Mouse (Mus musculus): Measurements from ENCODE around the gene Ubqln5. TPM values are rescaled to one million over a fixed set of nuclear protein-coding genes. Genes with fewer than 3 reads are reported as not detected.

Gene Ubqln5
- polyA plus RNA-seq (2015; fragmentation: Nextera tagmentation; extraction: Ambion mirVana): not detected in 2 replicates

DNA sequence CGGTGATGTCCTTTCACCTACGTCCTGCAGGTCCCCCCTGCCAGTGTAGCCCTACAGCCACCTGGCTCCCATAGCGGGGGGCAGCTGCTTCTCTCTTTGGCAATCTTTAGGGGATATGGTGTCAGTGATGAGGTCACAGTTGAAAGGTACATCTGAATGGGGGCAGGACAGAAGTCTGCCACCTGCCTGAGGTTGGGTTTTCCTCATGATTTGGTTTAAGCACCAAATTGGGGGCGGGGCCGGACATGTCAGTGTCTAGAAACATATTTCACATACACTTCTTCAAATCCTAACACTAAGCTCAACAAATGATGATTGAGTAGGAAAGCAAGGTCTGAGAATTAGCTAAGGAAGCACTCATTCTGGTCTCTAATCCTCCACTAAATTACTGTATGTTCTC lies at the start of gene Ubqln5:
Gene Ubqln5, minus strand, starts transcription at position 101 of the 400 bp plus-strand sequence.
- no peaks in the 10 kb centered on the region for H3K36me3 ChIP-seq (ENCODE audit: control insufficient read depth, insufficient read depth, low read length)
- H3K9ac ChIP-seq (ENCODE audit: low read depth, low read length): no peak within 1 kb of the TSS
- H3K27me3 ChIP-seq (ENCODE audit: control insufficient read depth, insufficient read depth, low read depth, low read length): no peaks in the 10 kb centered on the region
- 90% methylated on average over 5 of the region's 5 CpGs for WGBS
- no peaks in the 10 kb centered on the region; the same call in 1 of the 2 replicates for H3K9me3 ChIP-seq (replicated peaks; ENCODE audit: control insufficient read depth, low read length, poor library complexity, severe bottlenecking)
- no peaks in the 10 kb centered on the region for H3K4me1 ChIP-seq (ENCODE audit: control insufficient read depth, insufficient read depth, low read length)
- no peak within 1 kb of the TSS for H3K27ac ChIP-seq (ENCODE audit: low read length)
- H3K4me3 ChIP-seq (ENCODE audit: low read depth, low read length): no peak within 1 kb of the TSS
- ATAC-seq: no peak
- H3K4me2 ChIP-seq (ENCODE audit: low read length): no peak within 1 kb of the TSS

DNA sequence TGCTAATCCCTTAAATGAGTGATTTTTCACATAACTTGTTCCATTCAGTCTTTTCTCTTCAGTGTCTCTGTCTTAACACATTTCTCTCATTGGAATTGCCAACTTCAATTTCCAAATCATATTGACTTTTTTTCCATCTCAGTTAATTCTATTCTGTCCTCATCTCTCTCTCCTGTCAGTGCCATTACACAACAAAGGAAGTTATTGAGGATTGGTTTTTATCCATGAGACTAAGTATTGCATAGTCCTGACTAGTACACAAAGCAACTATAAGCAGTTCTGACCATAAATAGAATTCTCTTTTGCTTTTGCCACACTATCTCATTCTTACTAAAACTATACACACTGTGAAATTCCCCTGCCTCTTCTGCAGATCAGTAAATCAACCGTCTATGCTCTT lies 49.4 kb upstream of the Ubqln5 start:
- Histone ChIP-seq H3K9ac (ENCODE audit: low read depth, low read length) (no peak overlapping the region), H3K4me1 (ENCODE audit: control insufficient read depth, insufficient read depth, low read length) (no peaks in the 10 kb centered on the region), H3K36me3 (ENCODE audit: control insufficient read depth, insufficient read depth, low read length) (no peaks in the 10 kb centered on the region), H3K27ac (ENCODE audit: low read length) (no peak overlapping the region), H3K9me3 (replicated peaks; ENCODE audit: control insufficient read depth, low read length, poor library complexity, severe bottlenecking) (no peaks in the 10 kb centered on the region), H3K27me3 (ENCODE audit: control insufficient read depth, insufficient read depth, low read depth, low read length) (no peaks in the 10 kb centered on the region), H3K4me3 (ENCODE audit: low read depth, low read length) (no peak overlapping the region), H3K4me2 (ENCODE audit: low read length) (no peak overlapping the region)
- no peak for ATAC-seq
- WGBS: 72% methylated on average over 1 of the region's 1 CpGs

- Histone ChIP-seq H3K27me3 (ENCODE audit: control insufficient read depth, insufficient read depth, low read depth, low read length) (no peaks in the 10 kb centered on the region), H3K4me1 (ENCODE audit: control insufficient read depth, insufficient read depth, low read length) (no peaks in the 10 kb centered on the region), H3K27ac (ENCODE audit: low read length) (no peak overlapping the region), H3K4me3 (ENCODE audit: low read depth, low read length) (no peak overlapping the region), H3K4me2 (ENCODE audit: low read length) (no peak overlapping the region), H3K36me3 (ENCODE audit: control insufficient read depth, insufficient read depth, low read length) (no peaks in the 10 kb centered on the region), H3K9ac (ENCODE audit: low read depth, low read length) (no peak overlapping the region), H3K9me3 (replicated peaks; ENCODE audit: control insufficient read depth, low read length, poor library complexity, severe bottlenecking) (no peaks in the 10 kb centered on the region)
- 54% methylated on average over 5 of the region's 5 CpGs for WGBS
- peak; percentile 60; the same call in 1 of the 2 replicates for ATAC-seq
These were observed 48.9 kb upstream of the Ubqln5 start for GRCm38 (mm10) chr7:104178422-104179054.

- H3K4me3 ChIP-seq (ENCODE audit: low read depth, low read length): no peak overlapping the region
- H3K4me1 ChIP-seq (ENCODE audit: control insufficient read depth, insufficient read depth, low read length): no peaks in the 10 kb centered on the region
- no peaks in the 10 kb centered on the region for H3K36me3 ChIP-seq (ENCODE audit: control insufficient read depth, insufficient read depth, low read length)
- no peak overlapping the region for H3K27ac ChIP-seq (ENCODE audit: low read length)
- 13% methylated on average over 1 of the region's 1 CpGs for WGBS
- no peak overlapping the region for H3K9ac ChIP-seq (ENCODE audit: low read depth, low read length)
- no peak overlapping the region for H3K4me2 ChIP-seq (ENCODE audit: low read length)
- no peaks in the 10 kb centered on the region for H3K9me3 ChIP-seq (replicated peaks; ENCODE audit: control insufficient read depth, low read length, poor library complexity, severe bottlenecking)
- no peaks in the 10 kb centered on the region for H3K27me3 ChIP-seq (ENCODE audit: control insufficient read depth, insufficient read depth, low read depth, low read length)
- ATAC-seq: no peak
These were observed 45.5 kb upstream of the Ubqln5 start for GRCm38 (mm10) chr7:104175085-104175484.

DNA sequence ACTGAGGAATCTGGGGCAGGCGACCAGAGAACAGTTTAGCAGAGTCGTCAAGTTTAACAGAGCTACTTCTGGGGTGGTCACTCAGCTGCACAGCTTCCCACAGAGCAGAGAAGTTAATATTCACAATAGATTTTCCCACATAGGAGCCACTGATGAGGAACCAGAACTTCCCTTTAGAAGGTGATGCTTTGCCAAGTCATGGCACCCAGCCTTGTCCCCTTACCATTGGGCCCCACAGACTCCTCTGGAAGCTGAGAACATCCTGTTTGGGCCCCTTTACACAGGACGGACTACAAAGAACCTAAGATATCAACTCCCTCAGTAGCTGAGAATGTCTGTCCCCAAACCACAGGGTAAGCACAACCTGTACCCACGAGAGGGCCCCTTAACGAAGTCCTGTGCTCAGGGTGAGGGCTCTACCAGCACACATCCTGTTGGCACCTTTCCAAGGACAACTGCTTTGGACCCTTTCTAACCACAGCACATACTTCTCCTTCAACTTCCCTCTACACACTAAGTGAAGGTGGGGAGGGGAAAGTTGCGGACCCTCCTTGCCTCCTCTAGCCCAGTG lies 40.1 kb upstream of the Ubqln5 start:
- Histone ChIP-seq H3K4me3 (ENCODE audit: low read depth, low read length) (no peak overlapping the region), H3K27me3 (ENCODE audit: control insufficient read depth, insufficient read depth, low read depth, low read length) (no peaks in the 10 kb centered on the region), H3K27ac (ENCODE audit: low read length) (no peak overlapping the region), H3K4me1 (ENCODE audit: control insufficient read depth, insufficient read depth, low read length) (no peaks in the 10 kb centered on the region), H3K4me2 (ENCODE audit: low read length) (no peak overlapping the region), H3K9me3 (replicated peaks; ENCODE audit: control insufficient read depth, low read length, poor library complexity, severe bottlenecking) (no peaks in the 10 kb centered on the region), H3K36me3 (ENCODE audit: control insufficient read depth, insufficient read depth, low read length) (no peaks in the 10 kb centered on the region), H3K9ac (ENCODE audit: low read depth, low read length) (no peak overlapping the region)
- no peak for ATAC-seq
- 79% methylated on average over 6 of the region's 6 CpGs for WGBS

DNA sequence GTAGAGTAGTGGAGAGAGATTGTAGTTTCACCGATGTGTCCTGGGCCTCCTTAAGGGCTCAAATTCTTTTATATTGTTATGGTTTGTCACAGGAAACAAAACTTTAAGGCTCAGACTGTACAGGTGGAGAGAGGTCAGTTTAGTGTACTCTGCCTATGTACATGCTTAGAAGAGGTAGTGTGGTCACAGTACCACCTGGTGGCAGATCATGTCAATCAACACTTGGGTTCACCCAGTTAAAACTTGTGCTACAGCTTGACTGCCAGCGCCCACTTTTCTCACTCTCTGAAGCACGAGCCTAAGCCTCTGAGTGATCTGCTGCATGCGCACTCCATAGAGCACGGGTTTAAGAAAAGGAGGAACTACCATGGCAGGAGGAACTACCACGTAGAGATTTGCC lies 37.5 kb upstream of the Ubqln5 start:
- whole genome bisulfite sequencing: 82% methylated on average over 6 of the region's 6 CpGs
- ATAC-seq: no peak
- Histone ChIP-seq H3K36me3 (ENCODE audit: control insufficient read depth, insufficient read depth, low read length) (no peaks in the 10 kb centered on the region), H3K27ac (ENCODE audit: low read length) (no peak overlapping the region), H3K4me3 (ENCODE audit: low read depth, low read length) (no peak overlapping the region), H3K4me1 (ENCODE audit: control insufficient read depth, insufficient read depth, low read length) (no peaks in the 10 kb centered on the region), H3K9me3 (replicated peaks; ENCODE audit: control insufficient read depth, low read length, poor library complexity, severe bottlenecking) (no peaks in the 10 kb centered on the region), H3K4me2 (ENCODE audit: low read length) (no peak overlapping the region), H3K9ac (ENCODE audit: low read depth, low read length) (no peak overlapping the region), H3K27me3 (ENCODE audit: control insufficient read depth, insufficient read depth, low read depth, low read length) (no peaks in the 10 kb centered on the region)

- Histone ChIP-seq H3K4me1 (ENCODE audit: control insufficient read depth, insufficient read depth, low read length) (no peaks in the 10 kb centered on the region), H3K27me3 (ENCODE audit: control insufficient read depth, insufficient read depth, low read depth, low read length) (no peaks in the 10 kb centered on the region), H3K36me3 (ENCODE audit: control insufficient read depth, insufficient read depth, low read length) (no peaks in the 10 kb centered on the region), H3K4me3 (ENCODE audit: low read depth, low read length) (no peak within 1 kb of the TSS), H3K9me3 (replicated peaks; ENCODE audit: control insufficient read depth, low read length, poor library complexity, severe bottlenecking) (no peaks in the 10 kb centered on the region), H3K4me2 (ENCODE audit: low read length) (no peak within 1 kb of the TSS), H3K27ac (ENCODE audit: low read length) (no peak within 1 kb of the TSS), H3K9ac (ENCODE audit: low read depth, low read length) (no peak within 1 kb of the TSS)
- ATAC-seq: no peak
- 89% methylated on average over 2 of the region's 2 CpGs for WGBS
These were observed 20.8 kb upstream of the Ubqln5 start, which contains the start of gene Ubqlnl for GRCm38 (mm10) chr7:104150456-104150855. Gene Ubqlnl (minus strand): TSS chr7:104150556.

- 74% methylated on average over 3 of the region's 3 CpGs for WGBS
These were observed 13.6 kb upstream of the Ubqln5 start, which contains the start of gene Ubqln3 for GRCm38 (mm10) chr7:104143179-104143578. Gene Ubqln3 (minus strand): TSS chr7:104143279.

DNA sequence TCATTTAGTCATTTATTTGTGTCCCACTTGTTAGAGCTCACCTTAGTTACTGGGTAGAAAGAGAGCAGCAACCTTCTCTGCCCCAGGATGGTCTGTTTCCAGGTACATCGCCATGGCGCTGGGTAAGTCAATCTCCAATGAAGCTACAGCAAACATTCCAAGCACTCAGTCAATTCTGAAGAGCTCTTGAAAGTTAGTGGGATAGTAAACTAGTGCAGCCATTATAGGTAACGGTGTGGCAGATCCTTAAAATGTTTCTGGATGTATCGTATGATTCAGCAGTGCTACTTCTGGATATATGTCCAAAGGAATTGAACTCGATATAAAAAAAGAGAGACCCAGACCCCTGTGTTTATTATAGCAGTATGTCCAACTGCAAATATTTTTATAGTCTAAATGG lies 7.7 kb upstream of the Ubqln5 start, which contains the start of gene Olfr643:
Gene Olfr643, minus strand, starts transcription at position 101 of the 400 bp plus-strand sequence.
- no peak within 1 kb of the TSS for H3K9ac ChIP-seq (ENCODE audit: low read depth, low read length)
- no peak within 1 kb of the TSS for H3K27ac ChIP-seq (ENCODE audit: low read length)
- H3K4me1 ChIP-seq (ENCODE audit: control insufficient read depth, insufficient read depth, low read length): no peaks in the 10 kb centered on the region
- no peak within 1 kb of the TSS for H3K4me2 ChIP-seq (ENCODE audit: low read length)
- no peak for ATAC-seq
- no peak within 1 kb of the TSS for H3K4me3 ChIP-seq (ENCODE audit: low read depth, low read length)
- H3K27me3 ChIP-seq (ENCODE audit: control insufficient read depth, insufficient read depth, low read depth, low read length): no peaks in the 10 kb centered on the region
- no peaks in the 10 kb centered on the region for H3K9me3 ChIP-seq (replicated peaks; ENCODE audit: control insufficient read depth, low read length, poor library complexity, severe bottlenecking)
- 88% methylated on average over 5 of the region's 5 CpGs for WGBS
- H3K36me3 ChIP-seq (ENCODE audit: control insufficient read depth, insufficient read depth, low read length): no peaks in the 10 kb centered on the region

More at GRCm38 (mm10) chr7:104143179-104143578, 13.6 kb upstream of the Ubqln5 start, which contains the start of gene Ubqln3:
- H3K27ac ChIP-seq (ENCODE audit: low read length): no peak within 1 kb of the TSS
- no peaks in the 10 kb centered on the region for H3K4me1 ChIP-seq (ENCODE audit: control insufficient read depth, insufficient read depth, low read length)
- H3K9me3 ChIP-seq (replicated peaks; ENCODE audit: control insufficient read depth, low read length, poor library complexity, severe bottlenecking): no peaks in the 10 kb centered on the region
- no peak within 1 kb of the TSS for H3K4me2 ChIP-seq (ENCODE audit: low read length)
- H3K36me3 ChIP-seq (ENCODE audit: control insufficient read depth, insufficient read depth, low read length): no peaks in the 10 kb centered on the region
- H3K27me3 ChIP-seq (ENCODE audit: control insufficient read depth, insufficient read depth, low read depth, low read length): no peaks in the 10 kb centered on the region
- no peak for ATAC-seq
- no peak within 1 kb of the TSS for H3K4me3 ChIP-seq (ENCODE audit: low read depth, low read length)
- H3K9ac ChIP-seq (ENCODE audit: low read depth, low read length): no peak within 1 kb of the TSS

Measured in midbrain, embryonic 16.5 days (tissue).